Mouse (Mus musculus): ENCODE results near the gene Gm37240. TPM values are rescaled to one million over a fixed set of nuclear protein-coding genes. Genes with fewer than 3 reads are reported as not detected.
A peak's percentile ranks its signal among the peaks of the same experiment; 100 is the strongest.

Gm37240 gene
- polyA plus RNA-seq, 1 experiment: not detected

DNA sequence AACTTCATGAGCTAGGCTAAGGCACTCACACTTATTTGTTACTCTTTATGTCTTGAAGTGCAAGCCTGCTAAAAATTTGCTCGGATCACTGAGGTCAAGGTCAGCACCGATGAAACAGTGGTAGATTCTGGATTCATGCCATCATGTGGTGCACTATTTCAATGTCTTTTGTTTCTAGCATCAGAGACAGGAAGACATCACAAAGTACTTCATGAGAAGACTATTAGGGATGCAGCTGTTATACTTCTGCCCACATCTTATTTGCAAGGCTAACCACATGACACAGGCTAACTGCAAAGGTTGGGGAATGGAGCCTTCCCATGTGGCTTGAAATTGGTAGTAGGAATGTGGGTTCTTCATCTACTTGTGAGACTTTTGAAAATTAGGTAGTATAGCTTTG, 1081.1 kb downstream of the Gm37240 start:
- Histone ChIP-seq H3K27ac (replicated peaks; ENCODE audit: low read depth, low read length) (no peak overlapping the region), H3K4me1 (ENCODE audit: control insufficient read depth, insufficient read depth, insufficient read length, low read length) (no peaks in the 10 kb centered on the region; the same call in 1 of the 2 replicates), H3K4me3 (ENCODE audit: insufficient read depth, low read depth, low read length) (no peak overlapping the region)

- H3K27ac ChIP-seq (replicated peaks; ENCODE audit: low read depth, low read length): no peak overlapping the region
- no peak overlapping the region for H3K4me3 ChIP-seq (ENCODE audit: insufficient read depth, low read depth, low read length)
- no peaks in the 10 kb centered on the region for H3K4me1 ChIP-seq (ENCODE audit: control insufficient read depth, insufficient read depth, insufficient read length, low read length)
Measured at GRCm38 (mm10) chr3:84804036-84804435, 1083.3 kb downstream of the Gm37240 start.

DNA sequence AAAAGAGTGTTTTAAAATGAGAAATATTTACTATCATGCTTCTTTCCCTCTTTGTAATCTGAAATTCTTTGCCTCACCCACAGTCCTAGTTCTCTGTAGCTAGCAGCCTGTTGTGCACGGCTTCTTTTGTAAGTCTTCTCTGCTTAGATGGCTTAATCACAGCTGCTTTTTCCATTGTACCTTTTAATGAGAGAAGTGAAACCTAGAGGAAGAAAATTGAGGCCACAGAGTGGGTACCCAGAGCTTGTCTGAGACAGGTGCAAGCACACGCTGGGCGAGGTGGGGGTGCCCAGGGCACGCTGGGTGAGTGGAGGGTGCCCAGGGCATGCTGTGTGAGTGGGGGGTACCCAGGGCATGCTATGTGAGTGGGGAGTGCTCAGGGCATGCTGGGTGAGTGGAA, 1099.4 kb downstream of the Gm37240 start:
- Histone ChIP-seq H3K4me3 (ENCODE audit: insufficient read depth, low read depth, low read length) (no peak overlapping the region), H3K27ac (replicated peaks; ENCODE audit: low read depth, low read length) (no peak overlapping the region), H3K4me1 (ENCODE audit: control insufficient read depth, insufficient read depth, insufficient read length, low read length) (no peaks in the 10 kb centered on the region)

DNA sequence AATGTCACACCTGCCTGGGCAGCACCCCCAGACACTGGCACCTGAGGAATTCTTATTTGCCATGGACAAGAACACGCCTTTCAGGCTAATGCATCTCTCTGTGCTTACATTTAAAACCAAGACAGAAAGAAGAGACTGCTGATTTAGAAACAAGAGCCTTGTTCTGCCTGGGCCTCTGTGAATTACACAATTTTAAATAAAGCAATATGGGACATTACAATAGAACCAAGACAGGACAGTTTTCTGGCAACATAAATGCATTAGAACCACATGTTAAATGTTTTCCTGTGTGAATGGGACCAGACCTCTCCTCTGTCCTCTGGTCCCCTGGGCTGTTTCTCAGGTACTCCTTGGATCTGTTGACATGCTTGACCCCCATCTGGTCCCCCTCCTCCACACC, 1111.2 kb downstream of the Gm37240 start:
- Histone ChIP-seq H3K27ac (replicated peaks; ENCODE audit: low read depth, low read length) (no peak overlapping the region), H3K4me1 (ENCODE audit: control insufficient read depth, insufficient read depth, insufficient read length, low read length) (peaks cover 4% of the 10 kb centered on the region)

DNA sequence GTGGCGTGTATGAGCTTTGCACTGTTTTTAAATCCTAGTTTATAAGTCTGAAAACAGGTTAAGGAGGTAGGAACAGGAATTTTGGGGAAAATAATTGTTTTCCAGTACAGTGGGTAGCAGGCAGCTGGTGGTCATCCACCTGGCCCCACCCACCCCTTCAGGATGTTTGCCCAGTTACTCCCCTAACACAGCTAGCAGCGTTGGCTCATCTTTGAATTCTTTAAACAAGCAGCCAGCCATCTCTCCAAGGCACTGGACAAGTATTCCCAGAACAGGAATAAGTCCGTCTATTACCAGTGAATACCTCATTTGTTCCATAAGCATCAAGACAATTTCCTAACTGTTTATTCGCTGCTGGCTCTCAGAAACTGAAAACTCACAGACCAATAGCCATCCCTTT, 1111.7 kb downstream of the Gm37240 start:
- Histone ChIP-seq H3K27ac (replicated peaks; ENCODE audit: low read depth, low read length) (no peak overlapping the region), H3K4me3 (ENCODE audit: insufficient read depth, low read depth, low read length) (no peak overlapping the region), H3K4me1 (ENCODE audit: control insufficient read depth, insufficient read depth, insufficient read length, low read length) (peaks cover 4% of the 10 kb centered on the region)

More for the DNA sequence above, 1111.2 kb downstream of the Gm37240 start:
- no peak overlapping the region for H3K4me3 ChIP-seq (ENCODE audit: insufficient read depth, low read depth, low read length)

DNA sequence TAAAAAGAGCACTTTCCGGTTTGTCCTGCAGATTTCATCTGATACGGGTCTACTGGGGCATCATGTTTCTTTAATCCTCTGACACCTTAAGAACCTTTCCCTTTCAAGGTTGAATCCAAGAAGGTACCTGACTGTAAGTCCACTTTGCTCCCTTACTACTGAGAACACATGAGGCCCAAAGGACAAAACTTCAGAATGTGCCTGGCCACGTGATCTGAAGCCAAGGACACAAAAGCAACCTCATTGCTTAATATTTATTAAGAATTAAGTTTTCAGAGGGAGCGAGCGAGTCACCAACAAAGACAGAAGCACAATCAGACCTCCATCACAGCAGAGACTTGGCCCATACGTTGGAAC, 1112.3 kb downstream of the Gm37240 start:
- Histone ChIP-seq H3K27ac (replicated peaks; ENCODE audit: low read depth, low read length) (no peak overlapping the region), H3K4me3 (ENCODE audit: insufficient read depth, low read depth, low read length) (no peak overlapping the region), H3K4me1 (ENCODE audit: control insufficient read depth, insufficient read depth, insufficient read length, low read length) (peaks cover 4% of the 10 kb centered on the region)

DNA sequence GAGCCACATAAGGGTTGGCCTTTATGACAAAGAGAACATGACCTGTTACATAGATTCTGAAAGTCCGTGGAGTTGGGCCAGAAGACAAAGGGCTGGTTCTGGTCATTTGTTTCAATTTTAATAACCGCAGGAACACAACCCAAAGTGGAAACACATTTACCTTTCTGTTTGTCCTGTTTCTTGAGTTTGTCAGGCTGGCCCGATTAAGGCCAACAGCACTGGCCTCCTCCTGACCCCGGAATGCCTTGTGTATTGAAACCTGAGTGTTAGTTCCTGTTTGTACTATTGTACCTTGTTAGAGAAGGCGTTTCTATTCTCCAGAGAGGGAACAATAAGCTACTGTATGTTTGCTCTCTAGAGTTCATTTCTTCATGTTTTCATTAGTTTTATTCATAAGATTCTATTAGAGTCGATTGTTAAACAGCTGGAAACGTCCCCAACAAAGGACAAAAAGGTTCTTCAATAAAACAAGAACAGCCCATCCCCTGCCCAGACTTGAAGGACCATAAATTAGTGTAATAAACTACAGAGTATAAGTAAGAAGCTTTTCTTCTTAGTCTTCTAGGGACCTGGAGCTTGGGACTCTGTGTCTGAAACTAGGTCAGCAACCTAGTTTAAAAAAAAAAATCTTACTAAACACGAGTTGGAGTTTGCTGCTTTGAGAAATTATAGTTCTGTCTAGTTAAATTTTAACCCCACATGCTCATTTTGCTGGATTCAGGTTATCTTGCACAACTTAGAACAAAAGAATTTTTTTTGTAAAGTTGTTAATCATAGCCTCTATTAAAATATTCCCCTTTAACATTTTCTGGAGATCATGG, 1112.9 kb downstream of the Gm37240 start:
- no peak overlapping the region for H3K4me3 ChIP-seq (ENCODE audit: insufficient read depth, low read depth, low read length)
- peaks cover 4% of the 10 kb centered on the region for H3K4me1 ChIP-seq (ENCODE audit: control insufficient read depth, insufficient read depth, insufficient read length, low read length)
- H3K27ac ChIP-seq (replicated peaks; ENCODE audit: low read depth, low read length): peak overlapping the region; percentile 76

GRCm38 (mm10) chr3:84771980-84772379, 1115.3 kb downstream of the Gm37240 start:
- H3K4me1 ChIP-seq (ENCODE audit: control insufficient read depth, insufficient read depth, insufficient read length, low read length): peaks cover 4% of the 10 kb centered on the region
- H3K4me3 ChIP-seq (ENCODE audit: insufficient read depth, low read depth, low read length): no peak overlapping the region
- H3K27ac ChIP-seq (replicated peaks; ENCODE audit: low read depth, low read length): no peak overlapping the region

GRCm38 (mm10) chr3:84770518-84770917, 1116.8 kb downstream of the Gm37240 start:
- Histone ChIP-seq H3K27ac (replicated peaks; ENCODE audit: low read depth, low read length) (no peak overlapping the region), H3K4me3 (ENCODE audit: insufficient read depth, low read depth, low read length) (no peak overlapping the region), H3K4me1 (ENCODE audit: control insufficient read depth, insufficient read depth, insufficient read length, low read length) (peaks cover 4% of the 10 kb centered on the region)

DNA sequence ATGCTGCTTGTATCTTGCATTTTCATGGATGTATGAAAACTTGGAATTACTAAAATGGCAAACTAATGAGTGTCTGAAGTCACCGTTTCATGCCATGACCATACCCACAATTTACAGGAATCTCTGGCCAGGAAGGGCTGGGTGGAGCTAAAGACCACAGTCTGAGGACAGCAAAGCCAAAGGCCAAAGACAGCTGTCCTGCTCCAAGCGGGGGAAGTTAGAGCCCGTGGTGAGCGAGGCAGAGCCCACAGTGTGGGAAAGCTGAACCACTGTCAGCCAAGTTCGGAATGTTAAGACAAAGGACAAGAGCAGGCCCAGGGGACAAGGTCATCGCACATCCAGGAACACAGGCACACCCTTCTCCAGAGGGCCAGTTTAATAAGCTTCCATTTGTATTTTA, 1117.9 kb downstream of the Gm37240 start:
- H3K27ac ChIP-seq (replicated peaks; ENCODE audit: low read depth, low read length): no peak overlapping the region
- peaks cover 4% of the 10 kb centered on the region for H3K4me1 ChIP-seq (ENCODE audit: control insufficient read depth, insufficient read depth, insufficient read length, low read length)

GRCm38 (mm10) chr3:84768940-84769339, 1118.4 kb downstream of the Gm37240 start:
- no peak overlapping the region for H3K4me3 ChIP-seq (ENCODE audit: insufficient read depth, low read depth, low read length)
- peaks cover 4% of the 10 kb centered on the region for H3K4me1 ChIP-seq (ENCODE audit: control insufficient read depth, insufficient read depth, insufficient read length, low read length)
- H3K27ac ChIP-seq (replicated peaks; ENCODE audit: low read depth, low read length): no peak overlapping the region

More for the DNA sequence above, 1117.9 kb downstream of the Gm37240 start:
- no peak overlapping the region for H3K4me3 ChIP-seq (ENCODE audit: insufficient read depth, low read depth, low read length)

GRCm38 (mm10) chr3:84753816-84754215, 1133.5 kb downstream of the Gm37240 start:
- H3K27ac ChIP-seq (replicated peaks; ENCODE audit: low read depth, low read length): no peak overlapping the region
- no peaks in the 10 kb centered on the region for H3K4me1 ChIP-seq (ENCODE audit: control insufficient read depth, insufficient read depth, insufficient read length, low read length)
- no peak overlapping the region for H3K4me3 ChIP-seq (ENCODE audit: insufficient read depth, low read depth, low read length)

GRCm38 (mm10) chr3:84749222-84749621, 1138.1 kb downstream of the Gm37240 start:
- Histone ChIP-seq H3K27ac (replicated peaks; ENCODE audit: low read depth, low read length) (no peak overlapping the region), H3K4me3 (ENCODE audit: insufficient read depth, low read depth, low read length) (no peak overlapping the region), H3K4me1 (ENCODE audit: control insufficient read depth, insufficient read depth, insufficient read length, low read length) (peaks cover 4% of the 10 kb centered on the region; the same call in 1 of the 2 replicates)

GRCm38 (mm10) chr3:84748139-84748538, 1139.2 kb downstream of the Gm37240 start:
- Histone ChIP-seq H3K4me3 (ENCODE audit: insufficient read depth, low read depth, low read length) (no peak overlapping the region), H3K27ac (replicated peaks; ENCODE audit: low read depth, low read length) (no peak overlapping the region), H3K4me1 (ENCODE audit: control insufficient read depth, insufficient read depth, insufficient read length, low read length) (peaks cover 4% of the 10 kb centered on the region; the same call in 1 of the 2 replicates)

DNA sequence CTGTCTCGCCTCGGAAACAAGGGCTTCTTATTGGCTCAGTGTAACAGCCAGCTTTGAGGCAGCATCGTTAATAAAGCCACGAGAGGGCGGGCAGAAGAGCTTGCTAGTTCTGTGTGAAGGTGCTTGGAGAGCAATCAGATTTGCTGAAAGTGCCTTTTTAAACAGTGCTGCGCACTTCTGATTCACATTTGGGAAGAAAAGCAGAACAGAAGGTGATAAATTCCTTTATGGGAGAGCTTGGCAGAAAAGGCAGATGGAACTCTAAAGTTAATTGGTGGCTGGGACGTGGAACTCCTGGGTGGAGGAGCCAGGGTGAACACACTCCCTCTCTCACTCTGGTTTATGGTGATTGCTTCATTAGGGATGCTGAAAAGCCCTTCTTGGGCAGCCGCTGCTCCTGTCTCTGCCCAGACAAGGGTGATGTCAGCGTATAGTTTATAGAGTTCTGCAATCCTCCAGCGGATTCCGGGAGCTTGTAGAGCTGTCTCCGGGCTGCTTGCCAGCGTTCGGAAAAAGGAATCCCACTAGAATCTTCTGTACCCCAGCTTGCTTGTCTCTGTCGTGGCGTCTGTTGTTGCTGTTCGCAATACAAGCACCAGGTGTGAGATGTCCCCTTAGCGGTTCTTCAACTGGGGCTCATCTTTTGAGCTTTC, 1141.7 kb downstream of the Gm37240 start:
- no peak overlapping the region for H3K27ac ChIP-seq (replicated peaks; ENCODE audit: low read depth, low read length)
- no peak overlapping the region for H3K4me3 ChIP-seq (ENCODE audit: insufficient read depth, low read depth, low read length)
- H3K4me1 ChIP-seq (ENCODE audit: control insufficient read depth, insufficient read depth, insufficient read length, low read length): peaks cover 4% of the 10 kb centered on the region; the same call in 1 of the 2 replicates

DNA sequence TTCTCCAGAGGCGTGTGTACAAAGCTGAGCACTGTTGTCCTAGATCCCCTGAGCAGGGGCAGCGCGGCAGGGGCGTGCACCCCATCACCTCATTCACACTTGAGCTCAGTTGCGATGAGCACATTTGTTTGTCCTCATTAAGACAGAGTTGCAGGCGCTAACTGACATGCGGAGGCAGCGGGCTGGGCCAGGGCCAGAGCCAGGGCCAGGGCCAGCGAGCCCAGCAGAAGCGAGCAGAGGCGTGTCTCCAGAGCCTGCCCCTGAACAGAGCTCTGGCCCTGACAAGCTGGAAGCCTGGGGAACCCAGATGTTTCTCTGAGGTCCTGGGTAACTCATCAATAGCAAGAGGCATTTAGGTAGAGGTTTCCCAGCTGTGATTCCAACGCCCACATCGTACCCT, 1142.6 kb downstream of the Gm37240 start:
- H3K27ac ChIP-seq (replicated peaks; ENCODE audit: low read depth, low read length): no peak overlapping the region
- H3K4me3 ChIP-seq (ENCODE audit: insufficient read depth, low read depth, low read length): no peak overlapping the region
- H3K4me1 ChIP-seq (ENCODE audit: control insufficient read depth, insufficient read depth, insufficient read length, low read length): peaks cover 4% of the 10 kb centered on the region; the same call in 1 of the 2 replicates
